Mouse (Mus musculus) liver, embryonic 14.5 days (tissue): ENCODE measurements at regions not wholly inside any gene's neighbourhood (a gene's known extent, or its start where the extent isn't known, plus 50 kb on each side); places are given as distances from the start of the nearest gene placed in this dataset.

Source experiments
- ATAC-seq: fragments of 200-750 bp; cut with Nextera tagmentation; 2 replicates; pipeline ENCODE4 v1.8.0; 2017; ENCODE audit warnings: moderate number of reproducible peaks, mild to moderate bottlenecking, moderate library complexity; ENCODE audit not compliant: insufficient read depth
- DNase-seq, 3 experiments: peaks; one replicate each; pipeline ENCODE4 v3.0.0-alpha.2; 2012 to 2013; ENCODE audit warnings: low read depth in 3 of 3, low spot score in 3 of 3
- H3K27ac ChIP-seq: fragments of 300-500 bp; sonication (generic); 2 replicates; pipeline ENCODE4 v1.5.1; 2014; ENCODE audit warnings: moderate library complexity, mild to moderate bottlenecking, control low read depth, inconsistent platforms
- H3K27me3 ChIP-seq: fragments of 300-500 bp; sonication (generic); 2 replicates; pipeline ENCODE4 v1.6.1; 2014; ENCODE audit warnings: mild to moderate bottlenecking, low read length, moderate library complexity; ENCODE audit not compliant: control insufficient read depth, insufficient read depth
- H3K36me3 ChIP-seq: fragments of 300-500 bp; sonication (generic); replicated peaks from 2 replicates; pipeline ENCODE4 v1.6.1; 2014; ENCODE audit warnings: low read depth; ENCODE audit not compliant: control insufficient read depth, insufficient read depth
- H3K4me1 ChIP-seq, 2 experiments: fragments of 200-500 bp in 1 of 2; fragments of 300-500 bp in 1 of 2; sonication (generic) in 1 of 2; replicated peaks; 2 replicates each; pipeline ENCODE4 v1.6.1; 2012 to 2014; ENCODE audit warnings: antibody characterized with exemption in 1 of 2, inconsistent platforms in 1 of 2, low read length in 1 of 2; ENCODE audit not compliant: control insufficient read depth in 2 of 2, insufficient read depth in 2 of 2
- H3K4me2 ChIP-seq: fragments of 300-500 bp; sonication (generic); 2 replicates; pipeline ENCODE4 v1.6.1; 2014; ENCODE audit warnings: low read depth, mild to moderate bottlenecking, control low read depth, moderate library complexity
- H3K4me3 ChIP-seq, 2 experiments: fragments of 200-500 bp in 1 of 2; fragments of 300-500 bp in 1 of 2; sonication (generic) in 1 of 2; 2 replicates each; pipeline ENCODE4 v1.5.1; 2012 to 2014; ENCODE audit warnings: low read depth in 2 of 2, low read length in 2 of 2, mild to moderate bottlenecking in 2 of 2, control low read depth in 1 of 2, inconsistent platforms in 1 of 2, moderate library complexity in 1 of 2; ENCODE audit not compliant: insufficient read depth in 1 of 2
- H3K9ac ChIP-seq: fragments of 300-500 bp; sonication (generic); replicated peaks from 2 replicates; pipeline ENCODE4 v1.6.1; 2014; ENCODE audit warnings: mild to moderate bottlenecking, control low read depth, moderate library complexity
- H3K9me3 ChIP-seq: fragments of 300-500 bp; sonication (generic); 2 replicates; pipeline ENCODE4 v1.6.1; 2016; ENCODE audit warnings: low read length, mixed read lengths; ENCODE audit not compliant: control insufficient read depth
- CTCF ChIP-seq: IDR thresholded peaks from 2 replicates; pipeline ENCODE4 v1.5.1; 2016; ENCODE audit warnings: antibody characterized with exemption, low read depth, control low read depth
- EP300 ChIP-seq: IDR thresholded peaks from 2 replicates; pipeline ENCODE4 v1.6.1; 2016; ENCODE audit warnings: antibody characterized with exemption, low read depth
- WGBS: fragments of 180-500 bp; shearing (Covaris S2); extraction: QIAGEN DNeasy Blood & Tissue Kit; methylation state at CpG from one replicate; pipeline ENCODE4 v1.1.7; 2014; ENCODE audit not compliant: insufficient replicate concordance; 5-methylcytosine and 5-hydroxymethylcytosine counted together

- no peak for DNase-seq
- no peaks in the 10 kb centered on the region for H3K36me3 ChIP-seq
- no peak overlapping the region for H3K4me3 ChIP-seq
- H3K4me1 ChIP-seq, result 0 out of 4 replicates have a peak, but pooled peaks cover 0 to 2% of the 10 kb centered on the region in 2 experiments
- H3K27me3 ChIP-seq, result no peaks in the 10 kb centered on the region
- H3K4me2 ChIP-seq, result no peak overlapping the region
- H3K9ac ChIP-seq, result no peak overlapping the region
- no peak for ATAC-seq
- no peak overlapping the region for H3K27ac ChIP-seq
- no peak for TF ChIP-seq EP300
- TF ChIP-seq CTCF, result no peak
- no peaks in the 10 kb centered on the region for H3K9me3 ChIP-seq
- WGBS, result 13% methylated on average over 3 of the region's 4 CpGs
These were observed 415.9 kb downstream of the Rps24 start for GRCm38 (mm10) chr14:24902870-24903269.

GRCm38 (mm10) chr14:24904712-24905111 lies 417.8 kb downstream of the Rps24 start:
- no peak overlapping the region for H3K9ac ChIP-seq
- TF ChIP-seq EP300 (no peak), CTCF (no peak)
- H3K4me2 ChIP-seq, result no peak overlapping the region
- 65% methylated on average over 6 of the region's 6 CpGs for whole genome bisulfite sequencing
- no peaks in the 10 kb centered on the region for H3K9me3 ChIP-seq
- no peak for ATAC-seq
- H3K27me3 ChIP-seq, result no peaks in the 10 kb centered on the region
- no peak overlapping the region for H3K27ac ChIP-seq
- DNase-seq, result no peak
- no peaks in the 10 kb centered on the region for H3K36me3 ChIP-seq
- 0 out of 4 replicates have a peak, but pooled peaks cover 0 to 2% of the 10 kb centered on the region in 2 experiments for H3K4me1 ChIP-seq
- H3K4me3 ChIP-seq, result no peak overlapping the region

- DNase-seq, result no peak
- TF ChIP-seq EP300 (no peak), CTCF (no peak)
- no peaks in the 10 kb centered on the region for H3K9me3 ChIP-seq
- no peaks in the 10 kb centered on the region for H3K36me3 ChIP-seq
- no peak overlapping the region for H3K4me2 ChIP-seq
- H3K27ac ChIP-seq, result no peak overlapping the region
- no peak for ATAC-seq
- H3K9ac ChIP-seq, result no peak overlapping the region
- 19% methylated on average over 7 of the region's 7 CpGs for WGBS
- H3K4me1 ChIP-seq, result no peaks in the 10 kb centered on the region
- no peak overlapping the region for H3K4me3 ChIP-seq
- no peaks in the 10 kb centered on the region for H3K27me3 ChIP-seq
These were observed 420.0 kb downstream of the Rps24 start for GRCm38 (mm10) chr14:24906916-24907315.

- H3K4me3 ChIP-seq, result no peak overlapping the region
- H3K27me3 ChIP-seq, result no peaks in the 10 kb centered on the region
- no peaks in the 10 kb centered on the region for H3K4me1 ChIP-seq
- H3K36me3 ChIP-seq, result no peaks in the 10 kb centered on the region
- WGBS, result 65% methylated on average over 4 of the region's 4 CpGs
- ATAC-seq, result no peak
- TF ChIP-seq CTCF (no peak), EP300 (no peak)
- no peaks in the 10 kb centered on the region for H3K9me3 ChIP-seq
- H3K27ac ChIP-seq, result no peak overlapping the region
- no peak for DNase-seq
- no peak overlapping the region for H3K4me2 ChIP-seq
- H3K9ac ChIP-seq, result no peak overlapping the region
These were observed 421.5 kb downstream of the Rps24 start for GRCm38 (mm10) chr14:24908377-24908776.

- WGBS, result 63% methylated on average over 6 of the region's 6 CpGs
- no peaks in the 10 kb centered on the region for H3K9me3 ChIP-seq
- H3K27ac ChIP-seq, result no peak overlapping the region
- no peak overlapping the region for H3K4me2 ChIP-seq
- H3K4me1 ChIP-seq, result no peaks in the 10 kb centered on the region
- no peak overlapping the region for H3K4me3 ChIP-seq
- no peaks in the 10 kb centered on the region for H3K27me3 ChIP-seq
- no peak for TF ChIP-seq EP300
- TF ChIP-seq CTCF, result no peak
- DNase-seq, result no peak
- ATAC-seq, result no peak
- H3K36me3 ChIP-seq, result no peaks in the 10 kb centered on the region
- H3K9ac ChIP-seq, result no peak overlapping the region
These were observed 424.7 kb downstream of the Rps24 start for GRCm38 (mm10) chr14:24911621-24912020.

- Histone ChIP-seq H3K27me3 (no peaks in the 10 kb centered on the region), H3K4me3 (no peak overlapping the region), H3K9me3 (no peaks in the 10 kb centered on the region), H3K9ac (no peak overlapping the region), H3K4me1 (no peaks in the 10 kb centered on the region), H3K27ac (no peak overlapping the region), H3K36me3 (no peaks in the 10 kb centered on the region), H3K4me2 (no peak overlapping the region)
- TF ChIP-seq EP300, result no peak
- no peak for TF ChIP-seq CTCF
- ATAC-seq (no peak), DNase-seq (no peak)
- 64% methylated on average over 3 of the region's 3 CpGs for WGBS
These were observed 432.1 kb downstream of the Rps24 start for GRCm38 (mm10) chr14:24919056-24919455.
